Mouse (Mus musculus) splenic B cell, adult 2 months (primary cell): ENCODE data around the gene Pltp.
"Not testable (repeated sequence)": the region's sequence is repeated elsewhere in the genome, so short reads cannot be mapped to it uniquely, and the experiment has no call there.

Source experiments
- DNase-seq: peaks from one replicate; pipeline ENCODE4 v3.0.0-alpha.2; 2011; ENCODE audit warnings: low read depth, low spot score
- H3K27me3 ChIP-seq: 2 replicates; pipeline ENCODE4 v1.6.1; 2012; ENCODE audit warnings: mild to moderate bottlenecking, low read length, moderate library complexity, mixed read lengths; ENCODE audit not compliant: control insufficient read depth, poor library complexity, insufficient read depth, severe bottlenecking
- H3K36me3 ChIP-seq: 2 replicates; pipeline ENCODE4 v1.6.1; 2012; ENCODE audit warnings: mild to moderate bottlenecking, low read length, moderate library complexity, mixed read lengths; ENCODE audit not compliant: control insufficient read depth, poor library complexity, insufficient read depth, severe bottlenecking

The Pltp gene

GRCm38 (mm10) chr2:164868491-164868890, 11.0 kb upstream of the Pltp start:
- Histone ChIP-seq H3K27me3 (no peaks in the 10 kb centered on the region), H3K36me3 (no peaks in the 10 kb centered on the region)
- DNase-seq, result peak; percentile 93

- no peaks in the 10 kb centered on the region for H3K36me3 ChIP-seq
- peak; percentile 42 for DNase-seq
- no peaks in the 10 kb centered on the region for H3K27me3 ChIP-seq
Measured at GRCm38 (mm10) chr2:164867566-164867965, 10.1 kb upstream of the Pltp start.

GRCm38 (mm10) chr2:164866741-164867551, 9.4 kb upstream of the Pltp start:
- no peaks in the 10 kb centered on the region for H3K36me3 ChIP-seq
- peak; percentile 49 for DNase-seq

GRCm38 (mm10) chr2:164864593-164864992, 7.1 kb upstream of the Pltp start:
- no peaks in the 10 kb centered on the region for H3K36me3 ChIP-seq
- H3K27me3 ChIP-seq, result no peaks in the 10 kb centered on the region
- DNase-seq, result no peak

More at GRCm38 (mm10) chr2:164866741-164867551, 9.4 kb upstream of the Pltp start:
- no peaks in the 10 kb centered on the region for H3K27me3 ChIP-seq

GRCm38 (mm10) chr2:164863411-164863810, 5.9 kb upstream of the Pltp start:
- not testable (repeated sequence) for H3K36me3 ChIP-seq, H3K27me3 ChIP-seq, DNase-seq

- H3K27me3 ChIP-seq, result no peaks in the 10 kb centered on the region
- DNase-seq, result peak; percentile 57
- no peaks in the 10 kb centered on the region for H3K36me3 ChIP-seq
Measured at GRCm38 (mm10) chr2:164862179-164862861, 4.8 kb upstream of the Pltp start.

GRCm38 (mm10) chr2:164861094-164861493, 3.6 kb upstream of the Pltp start:
- DNase-seq, result no peak
- no peaks in the 10 kb centered on the region for H3K27me3 ChIP-seq

GRCm38 (mm10) chr2:164859640-164860432, 2.3 kb upstream of the Pltp start:
- no peaks in the 10 kb centered on the region for H3K36me3 ChIP-seq
- DNase-seq, result no peak
- no peaks in the 10 kb centered on the region for H3K27me3 ChIP-seq

More at GRCm38 (mm10) chr2:164861094-164861493, 3.6 kb upstream of the Pltp start:
- H3K36me3 ChIP-seq, result no peaks in the 10 kb centered on the region

- H3K36me3 ChIP-seq, result no peaks in the 10 kb centered on the region
- DNase-seq, result no peak
- H3K27me3 ChIP-seq, result no peaks in the 10 kb centered on the region
Measured at GRCm38 (mm10) chr2:164859155-164859554, 1.6 kb upstream of the Pltp start.

GRCm38 (mm10) chr2:164857842-164858553, 487 bp upstream of the Pltp start:
- DNase-seq, result peak; percentile 34
- H3K36me3 ChIP-seq, result no peaks in the 10 kb centered on the region
- no peaks in the 10 kb centered on the region for H3K27me3 ChIP-seq

GRCm38 (mm10) chr2:164856309-164857100, 1.0 kb downstream of the Pltp start:
- no peak for DNase-seq
- no peaks in the 10 kb centered on the region for H3K36me3 ChIP-seq
- H3K27me3 ChIP-seq, result no peaks in the 10 kb centered on the region

GRCm38 (mm10) chr2:164855572-164855971, 1.9 kb downstream of the Pltp start:
- H3K27me3 ChIP-seq, H3K36me3 ChIP-seq, DNase-seq: not testable (repeated sequence)

GRCm38 (mm10) chr2:164850061-164850460, 7.5 kb downstream of the Pltp start:
- DNase-seq, result peak; percentile 54
- H3K36me3 ChIP-seq, result no peaks in the 10 kb centered on the region
- no peaks in the 10 kb centered on the region for H3K27me3 ChIP-seq

GRCm38 (mm10) chr2:164845782-164846181, 11.7 kb downstream of the Pltp start:
- Histone ChIP-seq H3K36me3 (no peaks in the 10 kb centered on the region; the same call in 1 of the 2 replicates), H3K27me3 (no peaks in the 10 kb centered on the region)
- peak; percentile 62 for DNase-seq
